Mouse (Mus musculus) lung, adult 2 months (tissue): Measurements from ENCODE around the gene Dll3.

Experiments
- CTCF ChIP-seq: fragments of 200-500 bp; IDR thresholded peaks from 2 replicates; pipeline ENCODE4 v1.5.1; 2011; ENCODE audit warnings: mild to moderate bottlenecking, low read length, control low read depth; ENCODE audit not compliant: insufficient read depth
- POLR2A ChIP-seq: fragments of 200-500 bp; IDR thresholded peaks from 2 replicates; pipeline ENCODE4 v1.6.1; 2011; ENCODE audit warnings: low read depth, mild to moderate bottlenecking, control low read depth, low read length, borderline replicate concordance; ENCODE audit errors: extremely low read depth

DNA sequence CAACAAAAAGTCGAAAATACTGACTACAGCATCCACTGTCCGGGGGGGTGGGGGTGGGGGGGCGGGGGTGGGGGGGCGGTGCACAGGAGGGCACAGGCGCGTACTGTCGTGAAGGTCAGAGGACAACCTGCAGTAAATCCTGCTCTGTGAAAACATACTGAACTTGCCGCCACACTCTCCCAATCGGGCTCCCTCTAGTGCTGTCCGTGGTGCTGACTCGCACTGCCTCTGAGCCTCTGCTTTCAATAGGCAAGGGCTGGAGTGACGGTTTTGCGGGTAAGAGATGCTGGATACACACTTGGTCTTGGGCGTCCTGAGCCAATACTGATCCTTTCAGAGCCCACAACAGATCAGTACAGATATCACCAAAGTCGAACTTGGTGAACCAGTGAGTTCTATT lies 38.3 kb downstream of the Dll3 start:
- TF ChIP-seq POLR2A (no peak), CTCF (no peak)
